Mouse (Mus musculus) midbrain, embryonic 12.5 days (tissue): ENCODE data around the gene Ccna1. TPM values are rescaled to one million over a fixed set of nuclear protein-coding genes. Genes with fewer than 3 reads are reported as not detected.

Experiments used
- ATAC-seq: fragments of 200-750 bp; cut with Nextera tagmentation; 2 replicates; pipeline ENCODE4 v1.8.0; 2017; ENCODE audit warnings: low read depth, moderate TSS enrichment, moderate library complexity; ENCODE audit not compliant: low FRiP score
- H3K27ac ChIP-seq: fragments of 300-500 bp; sonication (generic); replicated peaks from 2 replicates; pipeline ENCODE4 v1.5.1; 2016; ENCODE audit warnings: mild to moderate bottlenecking
- H3K27me3 ChIP-seq: fragments of 300-500 bp; sonication (generic); 2 replicates; pipeline ENCODE4 v1.6.1; 2016; ENCODE audit warnings: mild to moderate bottlenecking
- H3K36me3 ChIP-seq: fragments of 300-500 bp; sonication (generic); 2 replicates; pipeline ENCODE4 v1.6.1; 2016
- H3K4me1 ChIP-seq: fragments of 300-500 bp; sonication (generic); 2 replicates; pipeline ENCODE4 v1.6.1; 2016
- H3K4me2 ChIP-seq: fragments of 300-500 bp; sonication (generic); replicated peaks from 2 replicates; pipeline ENCODE4 v1.6.1; 2016; ENCODE audit warnings: mild to moderate bottlenecking, moderate library complexity
- H3K4me3 ChIP-seq: fragments of 300-500 bp; sonication (generic); 2 replicates; pipeline ENCODE4 v1.5.1; 2016; ENCODE audit warnings: mild to moderate bottlenecking
- H3K9ac ChIP-seq: fragments of 300-500 bp; sonication (generic); replicated peaks from 2 replicates; pipeline ENCODE4 v1.6.1; 2016; ENCODE audit warnings: mild to moderate bottlenecking, moderate library complexity
- H3K9me3 ChIP-seq: fragments of 300-500 bp; sonication (generic); 2 replicates; pipeline ENCODE4 v1.6.1; 2016; ENCODE audit warnings: mild to moderate bottlenecking
- WGBS: fragments of 180-500 bp; shearing (Covaris S2); methylation state at CpG from one replicate; pipeline ENCODE4 v1.1.7; 2016; 5-methylcytosine and 5-hydroxymethylcytosine counted together
- polyA plus RNA-seq: library from polyadenylated mRNA; unstranded; fragments of >200 nt; fragmentation: Nextera tagmentation; extraction: Ambion mirVana; gene quantifications from 2 replicates; pipeline ENCODE4 v1.2.1, GENCODE M21; 2016

Ccna1 gene
- polyA plus RNA-seq, 1 experiment from 2014 or later = 2.3 TPM

DNA sequence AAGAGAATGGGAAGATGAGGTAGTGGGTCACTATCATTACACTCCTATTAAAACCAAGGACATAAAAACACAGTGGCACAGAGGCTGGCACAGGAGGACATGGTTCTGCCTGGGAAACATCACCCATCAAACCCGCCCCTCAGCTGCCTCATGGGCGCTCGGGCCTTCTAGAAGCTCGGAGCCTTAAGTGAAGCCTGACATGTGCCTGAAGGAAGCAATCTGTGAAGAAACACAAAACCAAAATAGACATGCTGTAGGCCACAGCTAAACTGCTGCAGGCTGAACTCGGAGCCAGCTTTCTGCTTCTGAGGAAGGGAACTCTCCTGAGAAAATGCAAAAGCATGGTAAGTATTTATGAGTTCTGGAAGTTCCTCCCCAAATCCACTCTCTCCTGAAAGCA is 31.6 kb upstream of the Ccna1 start:
- H3K27me3 ChIP-seq = no peaks in the 10 kb centered on the region
- no peaks in the 10 kb centered on the region for H3K36me3 ChIP-seq
- 0 out of 2 replicates have a peak, but pooled peaks cover 5% of the 10 kb centered on the region for H3K4me1 ChIP-seq
- H3K27ac ChIP-seq = no peak overlapping the region
- H3K4me2 ChIP-seq = no peak overlapping the region
- WGBS = 91% methylated on average over 5 of the region's 5 CpGs
- no peaks in the 10 kb centered on the region for H3K9me3 ChIP-seq
- no peak for ATAC-seq
- no peak overlapping the region for H3K4me3 ChIP-seq
- H3K9ac ChIP-seq = no peak overlapping the region

DNA sequence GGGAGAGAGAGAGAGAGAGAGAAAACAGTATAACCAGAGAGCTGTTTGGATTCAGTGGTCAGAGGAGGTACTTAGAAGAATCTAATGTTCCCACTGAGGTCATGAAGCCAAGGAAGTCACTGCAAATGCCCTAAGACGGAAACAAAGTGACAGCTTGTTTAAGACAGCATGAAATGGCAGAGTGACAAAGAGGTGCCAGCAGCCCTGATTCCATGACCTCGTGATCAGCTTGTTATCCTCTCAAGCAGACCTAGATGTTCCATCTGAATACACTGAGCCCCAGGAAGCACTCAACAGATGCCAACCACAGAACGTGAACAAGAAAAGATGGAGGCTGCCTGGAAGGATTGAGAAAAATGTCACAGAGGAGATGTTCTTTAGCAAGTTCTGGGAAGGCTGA is 30.4 kb upstream of the Ccna1 start:
- ATAC-seq = no peak
- Histone ChIP-seq H3K4me1 (0 out of 2 replicates have a peak, but pooled peaks cover 5% of the 10 kb centered on the region), H3K27ac (no peak overlapping the region), H3K4me2 (no peak overlapping the region), H3K9me3 (no peaks in the 10 kb centered on the region), H3K9ac (no peak overlapping the region), H3K27me3 (0 out of 2 replicates have a peak, but pooled peaks cover 4% of the 10 kb centered on the region), H3K36me3 (no peaks in the 10 kb centered on the region), H3K4me3 (no peak overlapping the region)
- WGBS = 43% methylated on average over 3 of the region's 3 CpGs

DNA sequence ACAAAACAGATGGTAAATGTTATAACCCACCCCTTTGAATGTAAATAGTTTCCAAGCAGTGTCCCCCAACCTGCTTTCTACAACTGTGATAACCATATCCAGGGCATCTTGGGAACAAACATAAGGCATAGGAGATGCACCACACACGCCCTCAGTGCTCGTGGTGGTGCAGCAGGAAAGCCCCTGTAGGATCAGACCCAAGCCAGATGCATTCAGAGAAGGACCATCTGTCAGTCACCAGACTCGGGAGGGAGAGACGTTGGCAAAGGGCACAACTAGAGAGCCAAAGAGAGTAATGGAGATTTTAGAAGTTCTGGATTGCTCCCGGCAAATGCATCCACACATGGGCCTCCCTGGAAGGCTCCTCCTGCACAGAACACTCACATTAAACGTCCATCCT is 29.5 kb upstream of the Ccna1 start:
- no peaks in the 10 kb centered on the region for H3K36me3 ChIP-seq
- H3K27ac ChIP-seq = no peak overlapping the region
- 0 out of 2 replicates have a peak, but pooled peaks cover 7% of the 10 kb centered on the region for H3K27me3 ChIP-seq
- no peak overlapping the region for H3K4me3 ChIP-seq
- H3K4me2 ChIP-seq = no peak overlapping the region
- H3K9ac ChIP-seq = no peak overlapping the region
- H3K4me1 ChIP-seq = 0 out of 2 replicates have a peak, but pooled peaks cover 5% of the 10 kb centered on the region
- ATAC-seq = no peak
- 51% methylated on average over 6 of the region's 6 CpGs for WGBS
- no peaks in the 10 kb centered on the region for H3K9me3 ChIP-seq

DNA sequence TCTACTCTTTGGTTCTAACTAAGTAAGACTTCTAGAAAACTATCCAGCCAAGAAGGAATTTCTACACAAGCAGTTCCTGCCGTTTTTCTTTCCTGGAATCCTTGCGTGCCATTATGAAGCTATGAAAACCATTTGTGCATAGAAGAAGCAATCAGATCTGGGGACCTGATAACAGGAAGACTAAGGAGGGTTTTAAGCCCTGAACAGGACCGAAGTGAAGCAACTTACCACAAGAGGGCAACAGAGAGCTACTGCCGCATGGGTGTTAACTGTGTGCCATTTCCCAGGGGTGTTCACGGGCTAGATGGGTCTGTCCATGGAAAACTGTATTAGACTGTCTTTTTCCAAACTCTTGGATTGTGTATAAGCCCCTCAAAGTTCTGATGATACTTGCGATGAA is 24.8 kb upstream of the Ccna1 start:
- Histone ChIP-seq H3K9ac (no peak overlapping the region), H3K27me3 (0 out of 2 replicates have a peak, but pooled peaks cover 7% of the 10 kb centered on the region), H3K9me3 (no peaks in the 10 kb centered on the region), H3K4me1 (0 out of 2 replicates have a peak, but pooled peaks cover 5% of the 10 kb centered on the region), H3K27ac (no peak overlapping the region), H3K4me3 (no peak overlapping the region), H3K4me2 (no peak overlapping the region), H3K36me3 (no peaks in the 10 kb centered on the region)
- WGBS = 18% methylated on average over 6 of the region's 6 CpGs
- peak; percentile 75 for ATAC-seq

DNA sequence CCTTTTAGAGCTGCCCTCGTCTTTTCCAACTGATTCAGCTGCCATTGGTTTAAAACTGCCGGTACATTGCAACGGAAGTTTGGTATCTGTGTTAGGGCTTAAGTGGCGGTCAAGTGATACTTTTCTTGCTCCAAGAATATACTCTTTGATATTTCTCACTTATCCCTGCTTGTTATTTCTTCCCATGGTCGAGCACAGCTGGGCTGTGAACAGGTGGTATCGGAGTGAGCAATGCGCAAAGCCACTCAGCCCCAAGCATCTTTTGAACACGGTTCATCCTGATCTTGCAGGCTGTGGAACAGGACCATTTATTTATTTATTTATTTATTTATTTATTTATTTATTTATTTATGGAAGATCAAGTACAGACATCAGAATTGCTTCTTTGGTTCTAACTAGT is 24.3 kb upstream of the Ccna1 start:
- 85% methylated on average over 8 of the region's 8 CpGs for WGBS
- Histone ChIP-seq H3K27me3 (0 out of 2 replicates have a peak, but pooled peaks cover 7% of the 10 kb centered on the region), H3K4me3 (no peak overlapping the region), H3K9ac (no peak overlapping the region), H3K4me1 (0 out of 2 replicates have a peak, but pooled peaks cover under 1% of the 10 kb centered on the region), H3K27ac (no peak overlapping the region), H3K9me3 (no peaks in the 10 kb centered on the region), H3K36me3 (no peaks in the 10 kb centered on the region), H3K4me2 (no peak overlapping the region)
- ATAC-seq = no peak

DNA sequence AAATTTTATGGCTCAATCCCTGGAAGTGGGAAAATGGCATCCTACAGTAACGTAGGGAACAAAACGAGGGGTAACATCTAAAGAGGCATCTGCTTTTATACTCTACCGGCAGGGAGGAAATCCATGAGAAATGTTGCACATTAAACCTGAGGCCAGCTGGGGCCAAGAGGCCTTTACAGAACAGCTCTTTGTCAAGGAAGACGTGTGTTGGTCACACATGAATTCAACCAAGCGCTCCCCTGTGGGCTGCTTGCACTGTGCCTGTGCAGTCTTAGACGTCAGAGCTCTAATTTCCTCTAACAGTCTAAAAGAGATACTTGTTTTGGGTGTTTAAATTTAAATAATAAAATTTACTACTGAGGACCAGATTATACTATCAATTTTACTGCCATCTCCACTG is 22.9 kb upstream of the Ccna1 start:
- 49% methylated on average over 6 of the region's 6 CpGs for WGBS
- 0 out of 2 replicates have a peak, but pooled peaks cover 7% of the 10 kb centered on the region for H3K27me3 ChIP-seq

DNA sequence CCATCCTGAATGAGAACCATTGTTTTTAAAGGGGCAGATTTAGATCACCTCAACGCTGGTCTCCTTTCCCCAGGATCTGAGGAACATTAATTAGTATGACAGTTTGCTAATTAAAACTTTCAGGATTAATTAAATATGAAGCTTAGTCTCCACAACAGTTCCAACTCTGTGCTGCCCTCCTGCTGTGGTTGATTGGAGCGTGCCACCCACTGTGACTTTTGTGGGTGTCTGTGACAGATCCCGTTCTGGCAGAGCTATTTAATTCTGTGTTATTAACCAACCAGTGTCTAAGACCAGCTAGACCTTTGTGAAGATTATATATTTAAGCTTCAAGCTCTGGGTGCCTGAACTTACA is 20.0 kb upstream of the Ccna1 start:
- WGBS = 41% methylated on average over 3 of the region's 3 CpGs
- ATAC-seq = no peak

More for the DNA sequence above, 22.9 kb upstream of the Ccna1 start:
- no peak overlapping the region for H3K4me3 ChIP-seq
- no peak for ATAC-seq
- H3K9ac ChIP-seq = no peak overlapping the region
- H3K27ac ChIP-seq = no peak overlapping the region
- no peaks in the 10 kb centered on the region for H3K36me3 ChIP-seq
- H3K4me2 ChIP-seq = no peak overlapping the region
- no peaks in the 10 kb centered on the region for H3K9me3 ChIP-seq
- H3K4me1 ChIP-seq = no peaks in the 10 kb centered on the region

DNA sequence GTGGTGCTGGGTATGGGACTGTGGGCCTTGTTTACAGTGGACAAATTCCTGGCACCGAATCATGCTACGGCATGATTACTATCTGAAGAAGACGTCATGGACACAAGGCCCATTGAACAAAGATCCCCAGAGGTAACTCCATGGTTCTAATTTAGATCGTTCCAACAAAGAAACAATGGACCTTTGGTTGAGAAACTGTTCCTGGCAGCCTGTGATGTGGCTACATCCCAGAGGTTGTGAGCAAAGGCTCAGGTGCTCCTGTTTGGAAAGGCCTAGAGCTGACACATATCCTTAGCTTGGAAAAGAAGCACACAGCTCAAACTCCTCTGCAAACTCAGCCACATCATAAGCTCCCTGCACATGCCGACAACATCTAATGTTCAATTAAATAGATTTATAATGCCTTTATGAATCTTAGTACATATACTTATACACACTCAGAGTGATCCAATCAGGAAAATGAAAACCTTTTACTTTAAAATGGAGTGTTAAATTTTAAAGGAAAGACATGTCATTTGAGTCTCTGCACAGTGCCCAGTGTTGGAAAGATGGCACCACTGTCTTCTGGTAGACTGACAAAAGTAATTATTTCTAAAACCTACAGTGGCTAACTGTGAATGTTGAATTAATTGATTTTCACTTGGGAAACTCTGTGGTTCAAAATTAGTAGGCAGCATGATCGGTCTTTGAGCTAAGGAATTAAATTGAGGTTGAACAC is 19.4 kb upstream of the Ccna1 start:
- H3K36me3 ChIP-seq = no peaks in the 10 kb centered on the region
- 83% methylated on average over 6 of the region's 6 CpGs for WGBS
- no peaks in the 10 kb centered on the region for H3K27me3 ChIP-seq
- no peaks in the 10 kb centered on the region for H3K4me1 ChIP-seq
- no peak overlapping the region for H3K9ac ChIP-seq
- no peak overlapping the region for H3K27ac ChIP-seq
- H3K4me3 ChIP-seq = no peak overlapping the region
- no peak for ATAC-seq
- no peak overlapping the region for H3K4me2 ChIP-seq
- no peaks in the 10 kb centered on the region for H3K9me3 ChIP-seq

More for the DNA sequence above, 20.0 kb upstream of the Ccna1 start:
- H3K36me3 ChIP-seq = no peaks in the 10 kb centered on the region
- H3K4me3 ChIP-seq = no peak overlapping the region
- H3K4me2 ChIP-seq = no peak overlapping the region
- H3K9ac ChIP-seq = no peak overlapping the region
- H3K27me3 ChIP-seq = no peaks in the 10 kb centered on the region
- no peaks in the 10 kb centered on the region for H3K4me1 ChIP-seq
- no peak overlapping the region for H3K27ac ChIP-seq
- H3K9me3 ChIP-seq = no peaks in the 10 kb centered on the region

DNA sequence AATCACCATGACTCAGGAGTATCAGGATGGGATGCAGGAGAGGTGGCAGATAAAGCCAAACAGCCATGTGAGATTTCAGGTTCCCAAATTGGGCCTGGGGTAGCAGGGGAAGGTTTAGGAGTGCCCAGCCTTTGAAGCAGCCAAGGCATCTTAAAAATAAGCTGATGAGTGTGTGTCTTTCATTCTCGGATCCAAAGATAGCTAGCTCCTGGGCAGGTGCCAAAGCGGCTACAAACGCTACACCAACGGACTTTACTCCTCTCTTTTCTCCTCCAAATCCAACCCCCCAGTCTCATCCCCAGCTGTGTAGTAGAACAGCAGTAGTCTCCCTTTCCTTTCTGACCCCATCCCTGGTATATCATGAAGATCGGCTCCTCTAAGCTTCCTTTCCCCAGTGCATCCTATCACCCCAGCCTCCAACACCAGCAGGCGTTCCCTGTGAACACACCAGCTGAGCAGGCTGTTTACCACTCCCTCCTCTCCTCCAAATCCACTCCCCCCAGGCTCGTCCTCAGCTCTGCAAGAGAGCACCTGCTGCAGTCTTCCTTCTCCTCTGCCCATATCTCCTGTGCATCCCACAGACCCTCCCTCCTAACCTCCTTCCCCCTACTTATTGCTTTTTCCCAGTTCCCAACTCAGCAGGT is 12.6 kb upstream of the Ccna1 start:
- H3K9me3 ChIP-seq = no peaks in the 10 kb centered on the region
- no peak overlapping the region for H3K4me3 ChIP-seq
- no peak overlapping the region for H3K4me2 ChIP-seq
- no peak for ATAC-seq
- H3K27ac ChIP-seq = no peak overlapping the region
- H3K4me1 ChIP-seq = peaks cover 10% of the 10 kb centered on the region; the same call in 1 of the 2 replicates
- H3K9ac ChIP-seq = no peak overlapping the region
- no peaks in the 10 kb centered on the region for H3K27me3 ChIP-seq
- 26% methylated on average over 7 of the region's 7 CpGs for WGBS
- H3K36me3 ChIP-seq = no peaks in the 10 kb centered on the region

DNA sequence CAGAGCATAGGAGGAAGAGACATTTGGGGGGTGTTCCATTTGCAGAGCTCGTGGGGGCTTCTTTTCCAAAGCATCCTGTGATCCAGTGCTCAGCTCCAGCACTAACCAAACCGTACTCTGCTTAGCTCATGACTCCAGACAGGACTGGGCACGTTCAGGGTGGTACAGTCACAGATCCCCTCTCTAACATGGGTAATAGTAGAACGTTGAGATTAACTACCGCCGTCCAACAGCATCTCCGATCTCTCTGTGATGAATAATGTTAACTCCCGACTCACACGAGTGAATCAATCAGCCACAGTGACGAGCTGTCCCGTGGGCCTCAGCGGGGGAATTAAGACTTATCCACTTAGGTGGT is 11.3 kb upstream of the Ccna1 start:
- H3K4me3 ChIP-seq = no peak overlapping the region
- H3K27ac ChIP-seq = peak overlapping the region; percentile 56; the same call in 1 of the 2 replicates
- no peak overlapping the region for H3K9ac ChIP-seq
- WGBS = 61% methylated on average over 12 of the region's 12 CpGs
- H3K27me3 ChIP-seq = no peaks in the 10 kb centered on the region
- peaks cover 10% of the 10 kb centered on the region; the same call in 1 of the 2 replicates for H3K4me1 ChIP-seq
- no peaks in the 10 kb centered on the region for H3K9me3 ChIP-seq
- no peak for ATAC-seq
- H3K36me3 ChIP-seq = no peaks in the 10 kb centered on the region
- H3K4me2 ChIP-seq = no peak overlapping the region

DNA sequence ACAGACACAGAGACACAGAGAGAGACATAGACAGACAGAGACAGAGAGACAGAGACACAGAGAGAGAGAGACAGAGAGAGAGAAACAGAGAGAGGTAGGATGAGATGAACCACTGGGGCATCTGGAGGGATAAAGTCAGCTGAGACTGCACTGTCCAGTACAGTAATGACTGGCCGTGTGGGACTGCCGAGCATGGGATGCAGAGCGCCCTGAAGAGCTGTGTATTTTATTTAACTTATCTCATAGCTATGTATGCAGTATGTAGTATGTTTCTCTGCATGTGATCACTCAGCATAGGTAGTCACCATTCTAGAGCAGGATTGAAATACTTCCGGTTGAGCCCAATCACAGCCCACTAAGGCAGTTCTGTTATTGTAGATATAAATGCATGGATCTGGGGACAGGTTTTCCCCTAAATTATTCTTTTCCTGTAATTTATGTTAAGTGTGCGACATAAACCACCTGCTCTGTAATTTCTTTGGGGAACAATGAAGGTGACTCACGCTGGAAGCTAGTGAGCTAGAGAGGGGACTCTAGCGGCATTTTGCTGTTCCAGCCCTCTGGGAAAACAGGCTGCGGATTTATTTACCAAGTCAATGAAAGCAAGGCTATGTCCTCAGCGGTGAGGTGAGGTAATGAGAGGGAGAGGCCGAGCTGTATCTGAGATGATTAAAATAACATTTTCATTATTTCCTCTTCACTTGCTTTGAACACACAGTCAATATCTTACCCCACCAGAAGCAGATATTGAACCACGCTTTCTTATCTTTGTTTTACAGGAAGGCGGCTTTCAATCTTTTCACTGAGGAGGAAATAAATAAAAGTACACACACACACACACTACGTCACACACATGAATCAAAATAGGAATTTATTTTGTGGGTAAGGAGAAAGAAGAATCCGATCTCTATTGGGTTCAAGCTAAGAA is 10.7 kb upstream of the Ccna1 start:
- Histone ChIP-seq H3K4me3 (no peak overlapping the region), H3K27me3 (no peaks in the 10 kb centered on the region), H3K27ac (peak overlapping the region; percentile 56), H3K9ac (no peak overlapping the region), H3K36me3 (no peaks in the 10 kb centered on the region), H3K4me1 (peaks cover 10% of the 10 kb centered on the region; the same call in 1 of the 2 replicates), H3K9me3 (no peaks in the 10 kb centered on the region), H3K4me2 (no peak overlapping the region)
- 61% methylated on average over 14 of the region's 14 CpGs for WGBS
- peak; percentile 48 for ATAC-seq
